Mouse (Mus musculus) bone marrow macrophage, adult 2 months (primary cell): ENCODE measurements at regions not wholly inside any gene's neighbourhood (a gene's known extent, or its start where the extent isn't known, plus 50 kb on each side); places are given as distances from the start of the nearest gene placed in this dataset.

Source experiments
- CTCF ChIP-seq: IDR thresholded peaks from 2 replicates; pipeline ENCODE4 v1.5.1; 2012; ENCODE audit warnings: low read depth, mild to moderate bottlenecking, low read length, moderate library complexity
- POLR2A ChIP-seq: IDR thresholded peaks from 2 replicates; pipeline ENCODE4 v1.6.1; 2012; ENCODE audit warnings: mild to moderate bottlenecking, low read depth, low read length, borderline replicate concordance

GRCm38 (mm10) chr15:19519377-19519776, 700.6 kb downstream of the Cdh10 start:
- TF ChIP-seq POLR2A (no peak), CTCF (no peak)
